Mouse (Mus musculus): ENCODE results near the gene Ninj2.

- TF ChIP-seq CTCF (IDR thresholded peaks at IDR 0.05) (no peak), EP300 (IDR thresholded peaks at IDR 0.05) (no peak)
Measured at GRCm38 (mm10) chr6:120103104-120103503, 10.0 kb downstream of the Ninj2 start.
